Mouse (Mus musculus): ENCODE results near the gene Olfr484. TPM values are rescaled to one million over a fixed set of nuclear protein-coding genes. Genes with fewer than 3 reads are reported as not detected.
"Not testable (repeated sequence)": the region's sequence is repeated elsewhere in the genome, so short reads cannot be mapped to it uniquely, and the experiment has no call there.

Gene Olfr484
- not detected in 2 replicates for polyA plus RNA-seq (2014; fragmentation: Nextera tagmentation; extraction: Ambion mirVana)

GRCm38 (mm10) chr7:108127349-108127748 lies at the start of gene Olfr484:
TSS of gene Olfr484 (minus strand) at chr7:108127449.
- ATAC-seq (ENCODE audit: low FRiP score, low TSS enrichment) = no peak
- no peak within 1 kb of the TSS for H3K4me3 ChIP-seq (ENCODE audit: low read length)
- no peaks in the 10 kb centered on the region for H3K36me3 ChIP-seq (ENCODE audit: control insufficient read depth, insufficient read depth, low read length)
- no peaks in the 10 kb centered on the region for H3K4me1 ChIP-seq (ENCODE audit: control insufficient read depth, insufficient read depth, low read length)
- no peaks in the 10 kb centered on the region for H3K9me3 ChIP-seq (ENCODE audit: control insufficient read depth, low read length)
- H3K27ac ChIP-seq (ENCODE audit: low read depth, low read length) = no peak within 1 kb of the TSS
- no peak within 1 kb of the TSS for H3K4me2 ChIP-seq (replicated peaks; ENCODE audit: low read depth, low read length)
- H3K27me3 ChIP-seq (ENCODE audit: control insufficient read depth, insufficient read depth, low read length) = no peaks in the 10 kb centered on the region
- no peak within 1 kb of the TSS for H3K9ac ChIP-seq (ENCODE audit: low read depth, low read length)

- WGBS = 100% methylated on average over 1 of the region's 1 CpGs
- H3K4me3 ChIP-seq (ENCODE audit: low read length) = not testable (repeated sequence)
These were observed 45.4 kb upstream of the Olfr484 start, which contains the start of gene Olfr486 for GRCm38 (mm10) chr7:108172642-108173041. TSS of gene Olfr486 (minus strand) at chr7:108172742.

GRCm38 (mm10) chr7:108159771-108160170 lies 32.5 kb upstream of the Olfr484 start, which contains the start of gene Olfr485:
TSS of gene Olfr485 (minus strand) at chr7:108159871.
- Histone ChIP-seq H3K27me3 (ENCODE audit: control insufficient read depth, insufficient read depth, low read length) (no peaks in the 10 kb centered on the region), H3K36me3 (ENCODE audit: control insufficient read depth, insufficient read depth, low read length) (no peaks in the 10 kb centered on the region), H3K4me1 (ENCODE audit: control insufficient read depth, insufficient read depth, low read length) (no peaks in the 10 kb centered on the region), H3K9me3 (ENCODE audit: control insufficient read depth, low read length) (no peaks in the 10 kb centered on the region), H3K27ac (ENCODE audit: low read depth, low read length) (no peak within 1 kb of the TSS), H3K9ac (ENCODE audit: low read depth, low read length) (no peak within 1 kb of the TSS), H3K4me3 (ENCODE audit: low read length) (no peak within 1 kb of the TSS), H3K4me2 (replicated peaks; ENCODE audit: low read depth, low read length) (no peak within 1 kb of the TSS)
- no peak for ATAC-seq (ENCODE audit: low FRiP score, low TSS enrichment)

More at GRCm38 (mm10) chr7:108172642-108173041, 45.4 kb upstream of the Olfr484 start, which contains the start of gene Olfr486:
- not testable (repeated sequence) for H3K9ac ChIP-seq (ENCODE audit: low read depth, low read length); H3K9me3 ChIP-seq (ENCODE audit: control insufficient read depth, low read length); H3K4me2 ChIP-seq (replicated peaks; ENCODE audit: low read depth, low read length); H3K27ac ChIP-seq (ENCODE audit: low read depth, low read length); H3K4me1 ChIP-seq (ENCODE audit: control insufficient read depth, insufficient read depth, low read length); H3K36me3 ChIP-seq (ENCODE audit: control insufficient read depth, insufficient read depth, low read length); H3K27me3 ChIP-seq (ENCODE audit: control insufficient read depth, insufficient read depth, low read length); ATAC-seq (ENCODE audit: low FRiP score, low TSS enrichment)

GRCm38 (mm10) chr7:108121416-108121815 lies 5.8 kb downstream of the Olfr484 start:
- Histone ChIP-seq H3K27me3 (ENCODE audit: control insufficient read depth, insufficient read depth, low read length) (no peaks in the 10 kb centered on the region), H3K36me3 (ENCODE audit: control insufficient read depth, insufficient read depth, low read length) (no peaks in the 10 kb centered on the region), H3K9me3 (ENCODE audit: control insufficient read depth, low read length) (no peaks in the 10 kb centered on the region), H3K4me3 (ENCODE audit: low read length) (no peak overlapping the region), H3K4me2 (replicated peaks; ENCODE audit: low read depth, low read length) (no peak overlapping the region), H3K9ac (ENCODE audit: low read depth, low read length) (no peak overlapping the region), H3K27ac (ENCODE audit: low read depth, low read length) (no peak overlapping the region), H3K4me1 (ENCODE audit: control insufficient read depth, insufficient read depth, low read length) (no peaks in the 10 kb centered on the region)
- no peak for ATAC-seq (ENCODE audit: low FRiP score, low TSS enrichment)
- 54% methylated on average over 1 of the region's 1 CpGs for WGBS

- no peak for ATAC-seq (ENCODE audit: low FRiP score, low TSS enrichment)
- no peak overlapping the region for H3K9ac ChIP-seq (ENCODE audit: low read depth, low read length)
- no peaks in the 10 kb centered on the region for H3K36me3 ChIP-seq (ENCODE audit: control insufficient read depth, insufficient read depth, low read length)
- no peak overlapping the region for H3K4me2 ChIP-seq (replicated peaks; ENCODE audit: low read depth, low read length)
- no peak overlapping the region for H3K27ac ChIP-seq (ENCODE audit: low read depth, low read length)
- 7% methylated on average over 1 of the region's 1 CpGs for WGBS
- H3K4me1 ChIP-seq (ENCODE audit: control insufficient read depth, insufficient read depth, low read length) = no peaks in the 10 kb centered on the region
- H3K9me3 ChIP-seq (ENCODE audit: control insufficient read depth, low read length) = no peaks in the 10 kb centered on the region
- H3K4me3 ChIP-seq (ENCODE audit: low read length) = no peak overlapping the region
- H3K27me3 ChIP-seq (ENCODE audit: control insufficient read depth, insufficient read depth, low read length) = no peaks in the 10 kb centered on the region
These were observed 6.6 kb downstream of the Olfr484 start for GRCm38 (mm10) chr7:108120681-108121080.

- no peak for ATAC-seq (ENCODE audit: low FRiP score, low TSS enrichment)
These were observed 26.7 kb downstream of the Olfr484 start, which contains the start of gene Olfr483 for GRCm38 (mm10) chr7:108100549-108100948. TSS of gene Olfr483 (plus strand) at chr7:108100849.

GRCm38 (mm10) chr7:108097486-108097885 lies 29.8 kb downstream of the Olfr484 start, which contains the start of gene Olfr482:
TSS of gene Olfr482 (minus strand) at chr7:108097586.
- no peaks in the 10 kb centered on the region for H3K27me3 ChIP-seq (ENCODE audit: control insufficient read depth, insufficient read depth, low read length)
- no peaks in the 10 kb centered on the region for H3K36me3 ChIP-seq (ENCODE audit: control insufficient read depth, insufficient read depth, low read length)
- no peak within 1 kb of the TSS for H3K9ac ChIP-seq (ENCODE audit: low read depth, low read length)
- H3K9me3 ChIP-seq (ENCODE audit: control insufficient read depth, low read length) = no peaks in the 10 kb centered on the region
- ATAC-seq (ENCODE audit: low FRiP score, low TSS enrichment) = no peak
- no peaks in the 10 kb centered on the region for H3K4me1 ChIP-seq (ENCODE audit: control insufficient read depth, insufficient read depth, low read length)
- H3K27ac ChIP-seq (ENCODE audit: low read depth, low read length) = no peak within 1 kb of the TSS
- H3K4me3 ChIP-seq (ENCODE audit: low read length) = no peak within 1 kb of the TSS
- 77% methylated on average over 1 of the region's 1 CpGs for WGBS
- no peak within 1 kb of the TSS for H3K4me2 ChIP-seq (replicated peaks; ENCODE audit: low read depth, low read length)

More at GRCm38 (mm10) chr7:108100549-108100948, 26.7 kb downstream of the Olfr484 start, which contains the start of gene Olfr483:
- no peaks in the 10 kb centered on the region for H3K4me1 ChIP-seq (ENCODE audit: control insufficient read depth, insufficient read depth, low read length)
- no peak within 1 kb of the TSS for H3K27ac ChIP-seq (ENCODE audit: low read depth, low read length)
- H3K36me3 ChIP-seq (ENCODE audit: control insufficient read depth, insufficient read depth, low read length) = no peaks in the 10 kb centered on the region
- H3K27me3 ChIP-seq (ENCODE audit: control insufficient read depth, insufficient read depth, low read length) = no peaks in the 10 kb centered on the region
- no peak within 1 kb of the TSS for H3K4me3 ChIP-seq (ENCODE audit: low read length)
- H3K9ac ChIP-seq (ENCODE audit: low read depth, low read length) = no peak within 1 kb of the TSS
- H3K9me3 ChIP-seq (ENCODE audit: control insufficient read depth, low read length) = no peaks in the 10 kb centered on the region
- H3K4me2 ChIP-seq (replicated peaks; ENCODE audit: low read depth, low read length) = no peak within 1 kb of the TSS
- WGBS = 86% methylated on average over 1 of the region's 1 CpGs

- no peak within 1 kb of the TSS for H3K4me2 ChIP-seq (replicated peaks; ENCODE audit: low read depth, low read length)
- ATAC-seq (ENCODE audit: low FRiP score, low TSS enrichment) = no peak
- no peaks in the 10 kb centered on the region for H3K27me3 ChIP-seq (ENCODE audit: control insufficient read depth, insufficient read depth, low read length)
- no peak within 1 kb of the TSS for H3K4me3 ChIP-seq (ENCODE audit: low read length)
- H3K9ac ChIP-seq (ENCODE audit: low read depth, low read length) = no peak within 1 kb of the TSS
- no peak within 1 kb of the TSS for H3K27ac ChIP-seq (ENCODE audit: low read depth, low read length)
- H3K4me1 ChIP-seq (ENCODE audit: control insufficient read depth, insufficient read depth, low read length) = no peaks in the 10 kb centered on the region
- no peaks in the 10 kb centered on the region for H3K36me3 ChIP-seq (ENCODE audit: control insufficient read depth, insufficient read depth, low read length)
- no peaks in the 10 kb centered on the region for H3K9me3 ChIP-seq (ENCODE audit: control insufficient read depth, low read length)
These were observed 47.7 kb downstream of the Olfr484 start, which contains the start of gene Olfr481 for GRCm38 (mm10) chr7:108079555-108079954. TSS of gene Olfr481 (plus strand) at chr7:108079855.
